Mouse (Mus musculus) urinary bladder, postnatal 4 days (tissue): ENCODE results near the gene Pcx.

ENCODE experiments used
- DNase-seq, 2 experiments: peaks; one replicate each; pipeline ENCODE4 v3.0.0; 2021 to 2022; ENCODE audit warnings: low spot score in 2 of 2

Gene Pcx

DNA sequence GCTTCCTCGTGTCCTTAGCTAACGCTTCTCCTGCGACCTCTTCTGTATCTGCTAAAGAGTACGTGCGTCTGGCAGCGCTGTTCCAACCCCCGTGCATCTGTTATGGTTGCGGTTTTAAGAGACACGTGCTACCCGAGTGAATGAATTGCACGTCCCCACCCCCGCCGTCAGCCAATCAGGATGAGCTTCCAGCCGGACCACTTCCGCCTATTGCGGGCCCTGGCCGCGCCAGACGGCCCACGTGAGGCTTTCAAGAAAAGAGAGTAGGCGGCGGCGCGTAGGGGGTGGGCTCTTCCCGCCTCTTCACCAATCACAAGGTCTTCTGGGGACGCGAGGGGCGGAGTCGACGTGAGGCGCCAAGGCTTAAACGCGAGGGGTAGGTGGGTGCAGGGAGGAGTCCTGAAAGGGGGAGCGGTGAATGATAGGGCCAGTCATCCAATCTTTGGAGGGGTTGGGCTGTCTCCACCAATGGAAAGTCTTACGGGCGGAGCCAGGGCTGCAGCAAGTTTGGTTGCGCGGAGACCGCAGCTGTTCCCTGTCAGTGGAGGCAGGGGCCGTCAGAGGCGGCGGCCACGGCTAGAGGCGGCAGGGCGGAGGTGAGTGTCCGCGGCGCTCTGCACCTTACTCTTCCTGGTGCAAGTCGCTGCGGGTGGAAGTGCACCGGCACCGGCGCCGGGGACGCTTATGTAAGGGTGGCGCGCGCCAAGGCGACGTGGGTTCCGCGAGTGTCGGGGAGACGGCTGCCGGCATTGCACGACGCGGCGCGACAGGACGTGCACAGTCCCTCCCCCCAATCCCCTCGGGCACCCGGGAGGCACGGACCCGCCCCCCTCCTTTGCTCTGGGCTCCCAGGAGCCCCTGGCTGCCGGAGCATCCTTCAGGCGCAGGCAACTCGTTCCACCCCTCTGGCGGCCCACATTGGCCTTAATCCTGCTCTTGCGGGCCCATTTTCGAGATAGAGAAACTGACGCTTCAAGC lies at the start of gene Pcx:
Gene Pcx, plus strand, starts transcription at position 487 of the 978 bp plus-strand sequence.
- DNase-seq: peak; percentile 98 to 99

DNA sequence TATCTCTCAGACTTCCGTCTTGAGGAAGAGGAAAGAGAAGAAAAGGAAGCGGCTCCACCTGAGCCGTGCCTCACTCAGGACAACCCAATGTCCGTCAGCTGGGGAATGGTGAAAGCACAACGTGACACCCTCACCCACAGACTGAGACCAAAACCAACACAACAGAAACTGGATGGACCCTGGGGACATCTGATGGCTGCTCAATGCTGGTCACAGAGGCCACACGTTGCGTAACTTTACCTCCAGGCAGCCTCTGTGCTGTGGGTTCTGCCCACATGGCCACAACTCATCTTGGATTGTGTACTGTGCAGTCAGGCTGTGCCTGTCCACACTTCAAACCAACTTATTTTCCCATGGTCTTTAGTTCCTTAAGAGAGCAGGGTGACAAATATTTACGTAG lies 48.3 kb upstream of the Pcx start:
- DNase-seq: no peak

- DNase-seq: no peak
Measured at GRCm38 (mm10) chr19:4464666-4465065, 45.6 kb upstream of the Pcx start.

GRCm38 (mm10) chr19:4468363-4468762 lies 41.9 kb upstream of the Pcx start:
- DNase-seq: no peak

DNA sequence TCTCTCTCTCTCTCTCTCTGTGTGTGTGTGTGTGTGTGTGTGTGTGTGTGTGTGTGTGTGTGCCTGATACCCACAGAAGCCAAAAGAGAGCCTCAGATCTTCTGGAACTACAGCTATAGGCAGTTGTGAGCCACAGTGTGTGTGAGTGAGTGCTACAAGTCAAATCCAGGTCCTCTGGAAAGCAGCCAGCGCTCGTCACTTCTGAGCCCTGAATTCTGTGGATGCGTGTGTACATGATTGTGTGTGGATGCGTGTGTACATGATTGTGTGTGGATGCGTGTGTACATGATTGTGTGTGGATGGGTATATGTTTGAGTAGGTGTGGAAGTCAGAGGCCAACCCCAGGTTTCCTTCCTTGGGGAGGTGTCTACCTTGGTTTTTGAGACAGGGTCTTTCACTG lies 36.7 kb upstream of the Pcx start:
- no peak for DNase-seq

GRCm38 (mm10) chr19:4474739-4475138 lies 35.5 kb upstream of the Pcx start:
- no peak for DNase-seq

- no peak for DNase-seq
Measured at GRCm38 (mm10) chr19:4475224-4475925, 34.9 kb upstream of the Pcx start.

DNA sequence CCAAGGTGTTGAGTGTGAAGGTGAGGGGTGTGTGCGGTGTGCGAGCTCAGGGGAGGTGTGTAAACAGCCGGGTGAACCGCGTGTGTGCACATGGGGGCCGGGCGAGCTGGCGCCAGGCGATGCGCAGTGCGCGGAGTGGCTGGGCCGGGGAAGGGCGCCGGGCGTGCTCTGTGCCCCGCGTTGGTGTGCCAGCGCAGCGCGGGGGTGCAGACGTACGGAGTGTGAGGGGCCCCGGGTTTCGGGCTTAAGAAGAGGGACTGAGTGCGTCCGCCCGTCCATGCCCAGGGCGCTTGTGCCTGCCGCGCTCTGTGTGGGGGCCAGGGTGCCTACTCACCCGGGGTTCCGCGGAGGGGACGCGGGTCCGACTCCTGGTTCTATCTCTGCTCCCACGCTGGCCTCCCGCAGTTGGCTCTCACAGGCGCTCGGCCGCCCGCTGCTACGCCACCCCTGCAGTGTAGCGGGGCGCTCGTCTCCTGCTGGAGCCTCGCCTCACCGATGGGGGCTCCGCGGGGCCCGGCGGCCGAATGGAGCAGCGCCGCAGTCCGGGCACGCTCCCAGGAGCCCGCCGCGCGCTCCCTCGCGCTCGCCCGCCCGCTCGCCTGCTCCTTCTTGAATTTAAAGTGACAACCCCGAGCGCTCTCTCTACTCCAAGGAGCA lies 33.5 kb upstream of the Pcx start:
- peak in 1 of 2 experiments; percentile 32 for DNase-seq

GRCm38 (mm10) chr19:4477345-4478189 lies 32.7 kb upstream of the Pcx start, which contains the start of gene Syt12:
TSS of gene Syt12 (minus strand) at chr19:4477447.
- DNase-seq: peak in 1 of 2 experiments; percentile 52

GRCm38 (mm10) chr19:4478190-4478516 lies 32.1 kb upstream of the Pcx start:
- DNase-seq: no peak

DNA sequence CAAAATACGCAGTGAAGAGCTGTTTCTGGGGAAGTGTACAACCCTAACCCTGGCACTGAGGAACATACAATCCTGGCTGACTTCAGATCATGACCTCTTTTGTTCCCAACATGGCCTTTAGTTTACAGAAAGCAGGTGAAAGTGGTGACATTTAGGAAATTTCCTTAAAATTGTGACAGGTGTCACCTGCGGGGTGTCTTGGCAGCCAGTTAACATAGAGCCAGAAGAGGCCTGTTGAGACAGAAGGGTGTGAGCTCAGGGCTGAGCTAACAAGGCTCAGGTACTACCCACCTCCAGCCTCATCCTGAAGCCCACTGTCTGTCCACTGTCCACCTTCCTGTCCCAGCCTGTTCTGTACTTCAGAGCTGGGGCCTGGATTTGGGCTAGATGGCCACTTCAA lies 30.2 kb upstream of the Pcx start:
- DNase-seq: no peak

GRCm38 (mm10) chr19:4481326-4481725 lies 28.9 kb upstream of the Pcx start:
- no peak for DNase-seq

GRCm38 (mm10) chr19:4482111-4482859 lies 28.0 kb upstream of the Pcx start:
- DNase-seq: no peak

- DNase-seq: no peak
Measured at GRCm38 (mm10) chr19:4485006-4485405, 25.3 kb upstream of the Pcx start.

GRCm38 (mm10) chr19:4487877-4488276 lies 22.4 kb upstream of the Pcx start:
- no peak for DNase-seq

GRCm38 (mm10) chr19:4491080-4491695 lies 19.1 kb upstream of the Pcx start:
- no peak for DNase-seq

GRCm38 (mm10) chr19:4492526-4493296 lies 17.6 kb upstream of the Pcx start:
- DNase-seq: no peak

- no peak for DNase-seq
Measured at GRCm38 (mm10) chr19:4494707-4495106, 15.6 kb upstream of the Pcx start.

- DNase-seq: no peak
Measured at GRCm38 (mm10) chr19:4495814-4496213, 14.5 kb upstream of the Pcx start.
